Mouse (Mus musculus): ENCODE measurements around the gene Cklf. TPM values are rescaled to one million over a fixed set of nuclear protein-coding genes. Genes with fewer than 3 reads are reported as not detected.

Gene Cklf
- polyA plus RNA-seq (2015; fragmentation: Nextera tagmentation; extraction: Ambion mirVana), result 16.7 and 17.3 TPM in 2 replicates

DNA sequence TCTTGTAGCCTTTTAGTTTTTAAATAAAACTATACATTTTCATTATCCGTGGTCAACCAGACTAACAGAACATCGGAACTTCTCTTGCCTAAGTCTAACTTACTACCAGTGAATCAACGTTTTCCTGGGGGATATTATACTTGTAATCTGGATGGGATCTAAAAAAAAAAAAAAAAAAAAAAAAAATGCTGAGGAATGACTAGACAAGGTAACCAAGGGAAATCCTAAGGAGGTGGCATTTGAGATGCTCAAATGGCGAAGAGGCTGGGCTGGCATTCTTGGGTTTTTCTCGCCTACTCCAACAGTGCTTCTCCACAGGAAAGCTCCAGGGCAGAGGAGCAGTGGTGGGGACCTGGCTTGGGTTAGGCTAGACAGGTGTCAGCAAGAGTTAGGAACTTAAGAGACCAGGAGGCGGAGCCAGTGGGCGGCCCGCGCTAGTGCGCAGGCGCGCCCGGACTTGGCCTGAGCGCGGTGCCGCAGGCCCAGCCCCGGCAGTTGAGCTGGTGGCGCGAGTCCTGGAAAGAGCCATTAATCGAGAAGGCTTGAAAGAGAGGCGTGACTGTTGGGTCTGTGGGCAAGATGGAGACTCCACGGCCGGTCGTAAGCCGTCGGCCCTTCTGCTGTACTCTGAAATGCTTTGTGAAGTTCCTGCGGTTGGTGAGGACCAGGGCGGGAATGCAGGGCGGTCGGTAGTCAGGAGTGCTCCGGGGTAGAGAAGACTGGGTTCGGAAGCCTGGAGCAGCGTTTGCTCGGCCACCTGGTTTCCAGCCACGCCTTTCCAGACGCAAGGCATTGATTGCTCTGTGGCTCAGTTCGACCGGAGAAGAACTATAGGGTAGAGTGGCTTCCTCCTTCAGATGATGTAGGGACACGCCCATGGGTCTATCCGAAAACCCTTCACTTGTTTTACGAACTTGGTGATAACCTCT is at the start of gene Cklf:
Cklf (plus strand) TSS at position 423 of the 929 bp plus-strand sequence.
- ATAC-seq, result peak; percentile 78
- Histone ChIP-seq H3K36me3 (replicated peaks; ENCODE audit: insufficient read depth, low read length) (no peaks in the 10 kb centered on the region), H3K4me1 (ENCODE audit: insufficient read depth) (peaks cover 17% of the 10 kb centered on the region), H3K27me3 (ENCODE audit: insufficient read depth, low read length) (no peaks in the 10 kb centered on the region), H3K9ac (replicated peaks) (peak within 1 kb of the TSS; percentile 76), H3K9me3 (ENCODE audit: low read length) (no peaks in the 10 kb centered on the region), H3K4me2 (ENCODE audit: low read depth, low read length) (peak within 1 kb of the TSS; percentile 93), H3K27ac (ENCODE audit: low read depth) (peak within 1 kb of the TSS; percentile 84), H3K4me3 (ENCODE audit: low read depth, low read length) (peak within 1 kb of the TSS; percentile 79)
- WGBS (ENCODE audit: insufficient replicate concordance), result 4% methylated on average over 41 of the region's 41 CpGs
- peak; percentile 92 for DNase-seq
- TF ChIP-seq CTCF (IDR thresholded peaks at IDR 0.05; ENCODE audit: low read depth) (peak; percentile 47), EP300 (IDR thresholded peaks at IDR 0.05; ENCODE audit: low read depth) (no peak)

DNA sequence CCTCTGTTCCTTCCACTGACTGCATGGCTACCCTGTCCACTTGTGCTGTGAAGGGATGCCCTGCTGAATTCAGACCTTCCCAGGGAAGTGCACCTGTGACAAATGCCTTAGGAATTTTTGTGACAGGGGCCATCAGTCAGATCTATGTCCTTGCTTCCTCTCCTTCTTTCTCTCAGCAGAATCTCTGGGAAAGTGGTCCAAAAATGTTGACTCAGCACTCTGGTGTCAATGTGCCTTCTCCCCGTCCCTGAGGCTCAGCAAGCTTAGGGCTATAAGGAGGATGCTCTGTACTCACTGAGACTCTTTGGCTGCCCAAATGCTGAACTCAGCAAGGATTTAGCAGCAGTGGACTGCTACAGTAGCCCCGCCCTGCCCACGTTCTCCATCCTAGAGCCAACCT is 49.0 kb upstream of the Cklf start:
- Histone ChIP-seq H3K36me3 (replicated peaks; ENCODE audit: insufficient read depth, low read length) (no peaks in the 10 kb centered on the region), H3K9ac (replicated peaks) (no peak overlapping the region), H3K4me3 (ENCODE audit: low read depth, low read length) (no peak overlapping the region), H3K4me1 (ENCODE audit: insufficient read depth) (no peaks in the 10 kb centered on the region), H3K27me3 (ENCODE audit: insufficient read depth, low read length) (no peaks in the 10 kb centered on the region), H3K27ac (ENCODE audit: low read depth) (no peak overlapping the region), H3K4me2 (ENCODE audit: low read depth, low read length) (no peak overlapping the region), H3K9me3 (ENCODE audit: low read length) (no peaks in the 10 kb centered on the region)
- WGBS (ENCODE audit: insufficient replicate concordance), result 58% methylated on average over 3 of the region's 3 CpGs
- TF ChIP-seq EP300 (IDR thresholded peaks at IDR 0.05; ENCODE audit: low read depth), result no peak
- no peak for TF ChIP-seq CTCF (IDR thresholded peaks at IDR 0.05; ENCODE audit: low read depth)
- no peak for DNase-seq
- no peak for ATAC-seq

DNA sequence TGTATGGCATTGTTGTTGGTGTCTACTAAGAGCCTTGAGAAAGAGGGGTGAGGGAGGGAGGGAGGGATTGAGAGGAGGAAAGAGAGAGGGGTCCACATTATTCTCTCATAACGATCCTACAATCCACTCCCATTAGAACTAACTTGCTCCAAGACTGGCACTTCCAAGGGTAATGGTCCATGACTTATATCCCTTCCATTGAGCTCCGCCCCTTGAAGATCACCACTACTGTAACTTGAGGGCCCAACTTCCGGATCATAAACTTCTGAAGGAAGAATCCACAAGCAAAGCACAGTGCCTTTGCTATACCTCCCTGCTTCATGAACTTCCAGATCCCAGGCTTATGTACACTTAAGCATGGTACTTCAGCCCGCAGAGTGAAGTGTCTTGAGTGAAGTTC is 48.3 kb upstream of the Cklf start:
- H3K27me3 ChIP-seq (ENCODE audit: insufficient read depth, low read length), result no peaks in the 10 kb centered on the region
- H3K27ac ChIP-seq (ENCODE audit: low read depth), result no peak overlapping the region
- ATAC-seq, result no peak
- H3K4me2 ChIP-seq (ENCODE audit: low read depth, low read length), result no peak overlapping the region
- H3K4me3 ChIP-seq (ENCODE audit: low read depth, low read length), result no peak overlapping the region
- H3K9ac ChIP-seq (replicated peaks), result no peak overlapping the region
- no peak for DNase-seq
- H3K9me3 ChIP-seq (ENCODE audit: low read length), result no peaks in the 10 kb centered on the region
- H3K36me3 ChIP-seq (replicated peaks; ENCODE audit: insufficient read depth, low read length), result no peaks in the 10 kb centered on the region
- no peak for TF ChIP-seq CTCF (IDR thresholded peaks at IDR 0.05; ENCODE audit: low read depth)
- TF ChIP-seq EP300 (IDR thresholded peaks at IDR 0.05; ENCODE audit: low read depth), result no peak
- 71% methylated on average over 4 of the region's 4 CpGs for WGBS (ENCODE audit: insufficient replicate concordance)
- no peaks in the 10 kb centered on the region for H3K4me1 ChIP-seq (ENCODE audit: insufficient read depth)

DNA sequence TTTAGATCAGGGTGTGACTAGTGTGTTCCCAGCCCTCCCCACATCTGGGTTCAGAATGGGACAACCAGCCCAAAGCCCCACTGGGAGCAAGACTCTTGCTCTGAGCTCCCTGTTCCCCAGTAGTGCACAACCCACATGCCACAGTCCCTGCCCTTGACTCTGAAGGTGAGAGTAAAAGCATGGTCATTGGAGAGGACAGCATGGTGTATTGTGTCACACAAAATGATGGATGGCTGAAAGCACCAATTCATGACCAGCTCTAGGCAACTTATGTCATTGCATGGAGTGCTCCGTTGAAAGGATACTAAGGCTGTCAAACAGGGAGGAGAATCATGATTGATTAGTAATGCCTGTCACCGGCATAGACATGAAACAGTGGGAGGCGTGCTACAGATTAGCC is 45.4 kb upstream of the Cklf start:
- Histone ChIP-seq H3K27me3 (ENCODE audit: insufficient read depth, low read length) (no peaks in the 10 kb centered on the region), H3K27ac (ENCODE audit: low read depth) (no peak overlapping the region), H3K9me3 (ENCODE audit: low read length) (no peaks in the 10 kb centered on the region), H3K4me3 (ENCODE audit: low read depth, low read length) (no peak overlapping the region), H3K9ac (replicated peaks) (no peak overlapping the region), H3K4me2 (ENCODE audit: low read depth, low read length) (no peak overlapping the region), H3K4me1 (ENCODE audit: insufficient read depth) (no peaks in the 10 kb centered on the region), H3K36me3 (replicated peaks; ENCODE audit: insufficient read depth, low read length) (no peaks in the 10 kb centered on the region)
- TF ChIP-seq EP300 (IDR thresholded peaks at IDR 0.05; ENCODE audit: low read depth), result no peak
- no peak for TF ChIP-seq CTCF (IDR thresholded peaks at IDR 0.05; ENCODE audit: low read depth)
- no peak for ATAC-seq
- 70% methylated on average over 3 of the region's 3 CpGs for WGBS (ENCODE audit: insufficient replicate concordance)
- DNase-seq, result no peak

DNA sequence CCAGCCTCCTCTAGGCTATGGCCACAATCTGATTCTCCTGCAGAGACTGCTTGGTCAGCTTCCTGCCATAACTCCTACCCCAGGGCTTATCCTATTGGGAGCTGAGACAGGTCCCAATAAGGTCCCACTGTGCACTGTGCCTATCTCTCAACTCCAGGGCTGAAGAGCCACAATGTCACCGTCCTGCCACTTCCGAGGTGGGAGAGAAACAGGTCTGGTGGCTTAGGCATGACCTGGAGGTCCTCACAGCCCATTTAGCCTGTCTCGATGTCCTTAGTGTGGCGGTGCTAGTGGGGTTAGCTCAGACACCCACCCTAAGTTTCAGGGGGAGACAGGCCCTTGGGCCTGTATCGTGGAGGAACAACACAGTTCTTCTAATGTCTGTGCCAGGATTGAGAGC is 33.1 kb upstream of the Cklf start:
- no peak for ATAC-seq
- no peaks in the 10 kb centered on the region for H3K27me3 ChIP-seq (ENCODE audit: insufficient read depth, low read length)
- H3K4me3 ChIP-seq (ENCODE audit: low read depth, low read length), result no peak overlapping the region
- H3K36me3 ChIP-seq (replicated peaks; ENCODE audit: insufficient read depth, low read length), result no peaks in the 10 kb centered on the region
- H3K27ac ChIP-seq (ENCODE audit: low read depth), result no peak overlapping the region
- H3K4me2 ChIP-seq (ENCODE audit: low read depth, low read length), result no peak overlapping the region
- WGBS (ENCODE audit: insufficient replicate concordance), result 74% methylated on average over 5 of the region's 5 CpGs
- TF ChIP-seq EP300 (IDR thresholded peaks at IDR 0.05; ENCODE audit: low read depth), result no peak
- no peak for TF ChIP-seq CTCF (IDR thresholded peaks at IDR 0.05; ENCODE audit: low read depth)
- H3K9ac ChIP-seq (replicated peaks), result no peak overlapping the region
- no peak for DNase-seq
- no peaks in the 10 kb centered on the region for H3K9me3 ChIP-seq (ENCODE audit: low read length)
- peaks cover 5% of the 10 kb centered on the region; the same call in 1 of the 2 replicates for H3K4me1 ChIP-seq (ENCODE audit: insufficient read depth)

DNA sequence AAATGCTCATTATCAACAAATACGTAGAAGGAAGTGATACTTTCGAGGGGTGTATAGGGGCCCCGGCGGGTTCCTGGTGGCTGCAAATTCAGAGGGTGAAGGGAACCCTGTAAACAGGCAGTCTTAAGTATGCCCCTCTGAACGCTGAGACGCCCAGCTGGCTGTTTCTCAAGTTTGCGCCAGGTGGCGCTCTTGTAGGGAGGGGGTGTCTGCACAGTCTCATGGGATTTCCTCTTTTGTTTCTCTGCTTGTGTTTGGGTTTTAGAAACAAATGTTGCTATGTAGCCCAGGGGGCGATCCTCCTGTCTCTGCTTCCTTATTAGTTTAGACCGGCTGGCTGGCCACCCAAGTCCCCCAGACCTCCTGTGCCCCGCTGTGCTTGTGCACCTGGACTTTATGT is 31.6 kb upstream of the Cklf start:
- TF ChIP-seq EP300 (IDR thresholded peaks at IDR 0.05; ENCODE audit: low read depth) (no peak), CTCF (IDR thresholded peaks at IDR 0.05; ENCODE audit: low read depth) (peak; percentile 79)
- no peaks in the 10 kb centered on the region for H3K36me3 ChIP-seq (replicated peaks; ENCODE audit: insufficient read depth, low read length)
- H3K4me1 ChIP-seq (ENCODE audit: insufficient read depth), result peaks cover 5% of the 10 kb centered on the region; the same call in 1 of the 2 replicates
- ATAC-seq (peak; percentile 66), DNase-seq (peak; percentile 67)
- H3K9me3 ChIP-seq (ENCODE audit: low read length), result no peaks in the 10 kb centered on the region
- H3K4me2 ChIP-seq (ENCODE audit: low read depth, low read length), result no peak overlapping the region
- WGBS (ENCODE audit: insufficient replicate concordance), result 15% methylated on average over 11 of the region's 11 CpGs
- no peak overlapping the region for H3K27ac ChIP-seq (ENCODE audit: low read depth)
- H3K27me3 ChIP-seq (ENCODE audit: insufficient read depth, low read length), result no peaks in the 10 kb centered on the region
- H3K9ac ChIP-seq (replicated peaks), result no peak overlapping the region
- no peak overlapping the region for H3K4me3 ChIP-seq (ENCODE audit: low read depth, low read length)

All from liver, postnatal 0 days (tissue).